Mouse (Mus musculus) liver, adult (tissue): ENCODE results near the gene Calm1.

ENCODE experiments used
- GATA4 ChIP-seq: IDR thresholded peaks from 2 replicates; pipeline ENCODE4 v1.6.1; 2014; ENCODE audit warnings: mild to moderate bottlenecking, low read length; ENCODE audit not compliant: insufficient replicate concordance

The Calm1 gene

DNA sequence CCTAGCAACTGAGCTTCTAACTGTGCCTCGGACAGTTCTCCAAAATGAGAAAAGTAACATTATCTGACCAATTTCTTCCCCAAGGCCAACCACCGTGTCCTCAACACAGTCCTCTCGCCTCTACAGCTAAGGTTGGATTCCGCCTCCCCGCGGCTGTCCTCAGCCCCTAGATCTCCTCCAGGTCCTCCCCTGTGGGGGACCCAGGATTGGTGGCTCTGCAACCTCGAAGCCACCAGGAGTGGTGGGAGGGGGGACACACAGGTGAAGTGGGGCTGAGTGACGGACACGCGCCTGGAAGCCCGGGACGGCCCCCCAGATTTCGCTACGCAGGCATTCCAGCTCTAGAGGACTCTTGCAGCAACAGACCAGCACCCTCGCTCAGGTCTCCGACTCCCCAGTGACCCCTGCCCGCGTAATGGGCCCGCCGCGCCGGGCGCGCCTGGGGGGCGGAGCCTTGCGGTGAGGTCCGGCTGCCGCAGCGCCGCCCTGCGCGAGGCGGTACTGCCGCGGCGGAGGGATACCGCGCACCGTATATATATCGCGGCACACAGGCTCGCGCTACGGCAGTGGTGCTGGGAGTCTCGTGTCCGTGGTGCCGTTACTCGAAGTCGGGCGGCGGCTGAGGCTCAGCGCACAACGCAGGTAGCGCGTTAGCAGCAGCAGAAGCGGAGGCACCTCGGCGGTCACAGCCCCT is at the start of gene Calm1:
Gene Calm1, plus strand, starts transcription at position 469 of the 694 bp plus-strand sequence.
- TF ChIP-seq GATA4: peak; percentile 65; the same call in 1 of the 2 replicates

DNA sequence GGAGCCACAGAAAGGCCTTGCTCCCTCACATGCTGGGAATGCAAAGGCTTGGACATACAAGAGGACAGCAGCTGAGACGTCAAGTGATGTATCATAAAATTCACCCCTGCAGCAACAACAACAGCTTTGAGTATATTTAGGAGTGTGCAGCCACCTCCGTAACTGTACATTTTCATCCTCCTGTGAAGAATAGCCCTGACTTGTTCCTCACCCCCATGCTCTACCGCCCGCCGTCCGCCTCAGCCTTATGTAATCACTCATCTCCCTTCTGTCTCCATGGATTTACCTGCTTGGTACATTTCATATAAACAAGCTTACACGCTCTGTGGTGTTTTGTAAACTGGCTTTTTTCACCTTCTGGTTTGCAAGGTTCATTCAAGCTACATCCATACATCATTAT is 46.8 kb upstream of the Calm1 start:
- TF ChIP-seq GATA4: no peak

DNA sequence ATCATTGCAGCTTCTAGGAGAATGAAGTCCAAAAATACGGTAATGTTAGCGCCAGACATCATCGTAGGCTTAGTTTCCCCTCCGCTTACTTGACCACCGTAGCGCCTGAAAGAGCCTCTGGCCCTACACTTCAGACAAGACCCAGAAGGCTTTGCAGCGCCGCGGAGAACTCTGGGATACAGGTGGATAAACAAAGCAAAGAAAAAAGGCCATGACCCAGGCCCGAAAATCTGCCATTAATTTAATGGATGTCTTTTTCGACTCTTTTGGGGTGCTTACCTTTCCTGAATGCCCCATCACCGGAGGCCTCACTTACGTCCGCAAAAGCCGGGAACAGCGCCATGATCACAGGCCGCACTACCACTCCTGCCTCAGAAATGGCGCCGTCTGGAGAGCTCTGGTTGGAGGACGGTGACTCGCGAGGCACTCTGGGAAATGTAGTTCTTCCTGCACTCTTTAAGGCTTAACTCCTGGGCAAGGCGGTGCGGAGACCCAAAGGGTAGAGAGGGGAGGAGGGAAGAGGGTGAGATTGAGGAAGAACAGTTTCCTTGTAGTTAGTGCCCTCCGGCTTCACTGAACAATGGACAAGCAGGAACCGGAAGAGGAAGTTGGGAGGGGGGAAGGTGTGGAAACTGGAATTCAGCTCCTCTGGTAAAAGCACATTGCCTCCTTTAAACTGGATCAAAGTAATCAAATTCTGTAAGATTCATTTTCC is 39.8 kb upstream of the Calm1 start, which contains the start of gene Nrde2:
Gene Nrde2, minus strand, starts transcription at position 393 of the 715 bp plus-strand sequence.
- TF ChIP-seq GATA4: no peak

DNA sequence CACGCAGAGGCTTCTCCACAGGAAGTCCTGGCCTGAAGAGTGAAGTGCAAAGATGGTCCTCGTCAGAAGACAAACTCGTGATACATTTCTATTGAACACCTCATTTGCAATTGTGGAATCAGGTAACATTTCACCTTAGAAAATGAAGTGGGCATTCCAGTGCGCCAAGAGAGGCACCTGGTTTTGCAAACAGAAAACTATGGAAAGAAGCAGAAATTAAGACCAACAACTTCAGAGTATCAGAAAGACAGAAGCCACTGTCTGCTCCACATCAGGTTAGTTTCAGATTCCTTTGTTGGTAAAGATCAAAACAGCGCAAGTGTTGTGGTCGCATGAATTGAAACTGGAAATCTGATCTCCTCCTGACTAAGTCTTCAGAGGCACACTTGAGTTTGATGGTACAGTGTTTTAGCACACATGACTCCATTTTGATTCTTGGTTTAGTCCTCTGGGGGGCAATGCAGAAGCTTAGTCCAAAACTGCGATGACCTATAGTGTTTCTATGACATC is 34.2 kb upstream of the Calm1 start:
- no peak for TF ChIP-seq GATA4

DNA sequence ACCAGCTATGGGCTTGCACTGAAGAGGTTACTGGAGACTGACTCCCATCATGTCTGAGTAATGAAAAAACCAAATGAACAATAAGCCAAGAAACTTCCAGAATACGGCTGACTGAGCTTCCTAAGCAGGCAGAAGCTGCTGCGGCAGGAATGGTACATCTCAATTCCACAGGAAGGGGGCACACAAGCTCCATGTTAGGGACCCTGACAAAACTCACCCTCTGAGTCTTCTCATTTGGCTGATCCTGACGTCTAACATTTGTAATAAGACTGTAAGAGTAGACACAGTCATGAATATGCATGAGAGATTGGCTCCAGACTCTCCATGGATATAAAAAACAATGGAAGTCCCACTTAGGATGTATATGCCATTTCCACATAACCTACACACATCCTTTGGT is 33.1 kb upstream of the Calm1 start:
- TF ChIP-seq GATA4: no peak

DNA sequence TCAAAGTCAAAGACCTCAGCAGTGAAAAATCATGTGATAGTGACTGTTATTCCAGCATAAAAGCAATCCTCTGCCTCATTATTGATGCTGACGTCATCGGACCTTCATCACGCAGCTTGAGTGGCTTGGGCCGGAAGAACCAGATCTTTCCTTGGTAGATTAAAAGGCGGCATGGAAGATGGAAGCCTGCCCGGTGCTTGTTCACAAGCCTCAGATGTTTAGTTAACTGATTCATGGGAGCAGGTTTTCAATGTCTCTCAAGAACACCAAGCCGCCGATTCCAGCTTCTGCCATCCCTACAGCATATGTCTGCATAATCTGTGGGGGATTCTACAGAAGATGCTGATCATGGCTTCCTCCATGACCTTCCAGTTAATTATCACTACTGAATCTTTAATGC is 32.3 kb upstream of the Calm1 start:
- TF ChIP-seq GATA4: no peak

DNA sequence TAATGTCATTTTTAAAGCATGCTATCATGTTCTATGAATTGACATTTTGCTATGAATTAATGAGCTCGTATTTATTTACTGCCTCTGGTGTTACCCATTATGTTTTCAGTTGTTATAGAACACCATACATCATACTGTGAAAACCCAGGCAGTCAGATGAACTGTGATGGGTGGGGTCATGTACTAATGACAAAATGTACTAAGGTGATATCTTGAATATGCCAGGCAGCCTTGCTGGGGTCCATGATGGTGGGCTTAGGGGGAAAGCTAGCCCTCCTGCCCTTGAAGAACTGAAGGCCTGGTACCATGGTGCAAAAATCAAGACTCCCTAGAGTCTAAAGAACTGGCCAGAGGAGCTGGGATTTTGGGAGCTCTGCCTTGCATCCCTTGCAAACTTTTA is 31.7 kb upstream of the Calm1 start:
- TF ChIP-seq GATA4: no peak

DNA sequence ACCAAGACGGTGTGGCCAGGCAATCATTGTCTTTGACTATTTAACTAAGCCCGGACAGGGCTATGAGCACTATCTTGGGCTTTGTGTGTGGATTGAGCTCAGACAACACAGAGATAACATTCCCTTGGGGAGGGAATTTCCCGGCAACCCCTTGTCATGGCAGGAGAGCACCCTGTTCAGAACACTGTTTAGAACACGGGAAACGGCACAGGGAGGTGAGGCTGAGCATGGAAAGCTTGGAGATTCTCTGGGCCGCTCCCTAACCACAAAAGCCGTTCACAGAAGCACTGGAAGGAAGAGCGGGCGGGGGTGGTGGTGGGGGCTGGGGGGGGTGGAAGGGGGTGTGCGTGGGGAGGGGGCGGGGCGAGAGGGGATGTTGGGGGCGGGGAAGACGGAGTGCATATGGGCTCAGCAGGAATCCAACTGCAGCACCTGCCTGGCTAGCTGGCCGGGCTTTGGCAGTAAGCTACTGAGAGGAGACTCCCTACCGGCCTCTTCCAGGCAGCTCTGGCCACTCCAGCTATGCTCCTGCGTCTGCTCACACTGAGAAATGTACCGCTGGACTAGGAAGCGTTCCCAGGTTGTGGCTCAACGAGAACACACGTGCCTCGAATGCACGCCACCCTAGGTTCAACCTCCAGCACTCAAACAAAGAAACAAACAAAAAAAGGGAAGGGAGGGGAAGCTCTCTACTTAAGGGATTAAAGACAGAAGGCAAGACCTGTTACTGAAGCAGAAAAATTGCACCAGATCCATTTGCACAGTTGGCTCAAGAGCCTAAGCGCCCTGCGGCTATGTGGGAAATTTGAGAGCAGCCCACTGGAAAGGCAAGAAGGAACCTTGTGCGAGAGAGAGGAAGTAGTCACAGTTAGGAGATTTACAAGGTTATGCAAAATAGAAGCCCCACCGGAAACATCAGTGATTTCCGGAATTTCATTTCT is 31.0 kb upstream of the Calm1 start:
- no peak; the same call in 1 of the 2 replicates for TF ChIP-seq GATA4

DNA sequence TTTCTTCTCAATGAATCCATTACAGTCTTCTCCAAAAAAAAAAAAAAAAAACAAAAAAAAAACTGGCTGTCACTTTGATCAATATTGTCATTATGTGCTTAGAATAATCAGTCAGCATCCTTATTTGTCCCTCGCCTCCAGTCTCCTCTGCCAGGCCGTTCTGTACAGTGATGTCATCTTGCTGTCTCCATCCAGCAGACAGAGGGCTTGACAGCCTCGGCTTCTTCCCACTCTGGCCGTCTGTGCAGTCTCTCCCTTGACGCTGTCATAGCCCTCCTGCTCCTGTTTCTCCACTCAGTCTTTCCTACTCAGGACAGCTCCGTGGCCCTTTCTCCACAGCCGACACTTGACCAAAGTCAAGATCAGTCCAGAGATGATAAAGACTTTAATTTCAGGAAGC is 26.8 kb upstream of the Calm1 start:
- no peak for TF ChIP-seq GATA4

DNA sequence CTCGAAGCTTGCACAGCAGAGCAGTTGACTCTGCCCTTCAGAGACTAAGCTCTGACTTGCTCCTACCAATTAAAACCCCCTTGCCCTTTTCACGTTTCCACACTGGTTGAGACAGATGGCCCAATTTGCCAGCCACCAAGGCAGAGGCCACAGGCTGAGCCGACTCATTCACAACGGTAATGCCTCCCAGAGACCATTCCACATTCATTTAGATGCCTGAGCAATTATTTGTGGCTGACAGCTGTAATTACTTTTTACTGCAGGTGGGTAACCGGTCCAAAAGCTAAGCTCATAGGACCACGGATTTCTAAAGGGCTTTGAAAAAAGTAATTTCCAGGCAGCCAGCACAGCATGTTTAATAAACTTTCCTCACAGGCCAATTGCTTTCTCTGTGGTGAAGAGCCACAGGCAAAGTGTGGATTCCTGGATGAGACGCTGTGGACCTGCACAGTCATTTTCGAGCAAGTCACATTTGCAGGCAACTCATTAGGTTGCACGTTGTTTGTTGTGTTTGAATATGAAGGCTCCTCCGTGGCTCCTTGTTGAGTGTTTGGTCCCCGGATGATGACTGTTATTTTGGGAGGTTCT is 22.7 kb upstream of the Calm1 start:
- TF ChIP-seq GATA4: no peak

DNA sequence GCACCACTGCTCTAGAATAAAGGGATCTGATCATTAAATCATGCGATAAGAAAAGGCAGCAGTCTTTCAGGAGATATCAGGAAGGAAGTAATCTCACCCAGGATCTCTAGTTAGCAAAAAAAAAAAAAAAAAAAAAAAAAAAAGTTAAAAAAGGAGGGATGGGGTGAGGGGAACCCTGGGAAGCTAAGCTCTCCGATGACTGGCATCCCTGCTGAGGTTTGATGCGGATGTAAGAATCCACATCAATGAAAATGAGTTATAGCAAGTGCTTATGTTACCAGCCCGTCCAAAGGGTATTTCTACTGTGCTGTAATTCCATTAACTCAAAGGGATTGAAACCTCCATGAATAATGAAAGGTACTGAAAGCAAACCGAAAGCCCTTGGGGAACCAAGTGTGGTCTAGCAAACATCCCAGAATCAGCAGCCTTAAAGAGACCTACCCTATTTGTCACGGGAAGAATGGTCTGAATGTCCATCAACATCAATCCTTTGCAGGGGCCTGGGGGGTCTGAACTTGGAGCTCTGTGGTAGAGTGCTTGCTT is 20.3 kb upstream of the Calm1 start:
- no peak for TF ChIP-seq GATA4

DNA sequence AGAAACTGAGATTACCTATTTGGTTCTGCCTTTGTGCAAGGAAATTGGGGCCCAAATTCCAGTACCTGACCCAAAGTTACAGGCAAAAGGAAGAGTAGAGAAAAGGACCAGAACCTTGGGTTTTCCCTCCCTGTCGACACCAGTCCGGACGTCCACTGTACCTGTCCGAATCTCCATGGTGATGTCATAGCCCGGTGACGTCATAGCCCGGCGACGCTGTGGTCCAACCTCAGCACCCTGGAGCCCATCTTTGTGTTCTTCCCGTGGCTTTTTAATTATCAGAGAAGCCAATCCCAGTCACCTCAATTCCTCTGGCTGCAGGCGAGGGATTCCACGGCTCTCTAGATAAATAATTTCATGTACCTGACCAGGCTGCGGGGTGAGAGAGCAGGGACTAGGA is 18.4 kb upstream of the Calm1 start:
- no peak for TF ChIP-seq GATA4

DNA sequence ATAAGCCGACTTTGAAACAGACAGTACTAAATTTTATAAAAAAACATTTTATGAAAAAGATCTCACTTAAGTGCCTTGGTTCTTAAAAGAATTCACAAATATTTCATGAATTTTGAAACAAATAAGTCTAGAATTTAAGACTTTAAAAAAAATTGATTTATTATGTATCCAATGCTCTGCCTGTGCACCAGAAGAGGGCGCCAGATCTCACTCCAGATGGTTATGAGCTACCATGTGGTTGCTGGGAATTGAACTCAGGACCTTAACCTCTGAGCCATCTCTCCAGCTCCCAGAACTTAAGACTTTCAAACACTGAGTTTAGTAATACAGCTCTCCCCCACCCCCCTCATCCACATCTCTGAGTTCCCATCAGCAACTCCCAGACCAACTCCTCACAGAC is 16.6 kb upstream of the Calm1 start:
- no peak for TF ChIP-seq GATA4

DNA sequence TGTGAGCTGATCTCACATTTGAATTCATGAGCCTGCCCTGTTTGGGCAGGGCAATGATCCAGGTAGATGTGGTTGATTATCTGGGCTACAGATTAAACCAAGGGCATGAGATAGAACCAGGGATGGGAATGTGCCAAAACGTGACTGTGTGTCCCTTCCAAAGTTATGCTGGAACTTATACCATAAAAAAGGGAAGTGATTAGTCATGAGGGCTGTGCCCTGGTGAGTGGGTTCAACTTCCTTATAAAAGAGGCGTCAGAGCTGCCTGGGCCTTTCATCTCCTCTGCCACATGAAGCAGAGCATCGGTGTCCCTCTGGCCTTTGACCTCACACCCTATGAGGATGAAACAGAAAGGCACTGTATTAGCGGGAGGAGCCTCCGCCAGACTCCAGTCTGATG is 15.3 kb upstream of the Calm1 start:
- TF ChIP-seq GATA4: no peak

DNA sequence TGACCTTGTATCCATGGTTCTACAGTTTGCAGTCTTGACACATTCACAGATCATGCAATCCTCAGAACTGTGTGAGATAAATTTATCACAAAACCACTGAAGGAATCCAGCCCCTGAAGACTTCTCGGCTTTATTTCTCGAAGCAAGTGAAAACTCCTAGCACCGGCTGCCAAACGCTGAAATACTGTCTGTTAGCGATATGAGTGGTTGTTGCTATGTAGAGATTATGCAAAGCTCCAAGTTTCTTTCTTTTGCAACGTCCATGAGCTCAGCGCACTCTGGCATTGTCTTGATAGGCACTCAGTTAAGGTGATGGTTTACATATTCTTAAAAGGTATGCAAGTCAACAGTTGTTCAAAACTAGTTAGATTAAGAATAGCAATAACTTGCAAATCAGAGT is 13.3 kb upstream of the Calm1 start:
- no peak for TF ChIP-seq GATA4
